ENCODE assay signal across 21 mouse cellular contexts in the genomic region with DNA sequence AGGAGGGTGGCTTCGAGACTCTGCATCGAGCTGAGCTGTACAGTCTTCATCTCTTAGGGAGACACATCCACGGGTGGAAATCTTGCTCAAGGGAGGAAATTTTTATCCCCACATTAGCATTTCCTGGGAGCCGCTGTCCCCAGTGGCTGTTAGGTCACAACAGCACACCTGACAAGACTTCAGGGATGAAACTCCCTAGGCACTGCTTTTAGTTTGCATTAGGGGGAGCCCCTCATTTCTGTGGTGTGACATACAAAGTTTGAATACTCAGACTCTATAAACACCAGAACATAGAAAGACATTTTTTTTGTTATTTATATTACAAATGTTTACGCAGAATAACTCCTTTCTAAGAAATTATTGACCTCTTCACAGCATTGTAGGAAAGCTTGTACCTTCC. TPM values are rescaled to one million over a fixed set of nuclear protein-coding genes. Genes with fewer than 3 reads are reported as not detected.
"Had no signal": no experiment of that assay in that cellular context is flagged by ENCODE, and none has a peak within 500 bp of the region (broad histone marks: within the 10 kb centered on the region; RNA-seq: fewer than 3 reads in every experiment).

No protein-coding gene starts in this region.

- H3K36me3 ChIP-seq: neural tube, embryonic 13.5 days; neural tube, embryonic 15.5 days; stomach, embryonic 15.5 days had no signal

- H3K9me3 ChIP-seq: neural tube, embryonic 13.5 days; neural tube, embryonic 15.5 days; stomach, embryonic 15.5 days had no signal

- H3K9ac ChIP-seq: neural tube, embryonic 13.5 days; neural tube, embryonic 15.5 days; stomach, embryonic 15.5 days had no signal

- DNase-seq: retina, postnatal 1 day; right cerebral cortex, adult 18-20 months; right cerebral cortex, postnatal 14 days; right cerebral cortex, postnatal 25 days; right cerebral cortex, postnatal 4 days; spleen, adult 18-20 months; thymus, adult 18-20 months; thymus, adult 2 months; thymus, postnatal 14 days; thymus, postnatal 25 days; thymus, postnatal 36 days; thymus, postnatal 4 days had no signal

- H3K4me3 ChIP-seq: neural tube, embryonic 13.5 days; neural tube, embryonic 15.5 days; stomach, embryonic 15.5 days had no signal

- H3K27ac ChIP-seq: neural tube, embryonic 13.5 days; neural tube, embryonic 15.5 days; stomach, embryonic 15.5 days; stomach, postnatal 0 days had no signal

- H3K27me3 ChIP-seq: neural tube, embryonic 13.5 days; neural tube, embryonic 15.5 days; stomach, embryonic 15.5 days had no signal

- H3K4me2 ChIP-seq: neural tube, embryonic 13.5 days; neural tube, embryonic 15.5 days; stomach, embryonic 15.5 days had no signal

- H3K4me1 ChIP-seq: neural tube, embryonic 13.5 days; neural tube, embryonic 15.5 days; stomach, embryonic 15.5 days had no signal

RNA-seq across cellular contexts. Expression of a gene that starts 32.1 kb away (rescaled TPM):
- total RNA-seq: neutrophil, adult 5-6 weeks had no signal
- polyA plus RNA-seq: neural tube, embryonic 13.5 days; spleen, adult 2 months; stomach, embryonic 14.5 days; stomach, embryonic 15.5 days; stomach, embryonic 16.5 days; stomach, postnatal 0 days; thymus, postnatal 0 days had no signal
